Mouse (Mus musculus) ES-Bruce4 (cell line): ENCODE measurements around the gene Mylpf. TPM values are rescaled to one million over a fixed set of nuclear protein-coding genes. Genes with fewer than 3 reads are reported as not detected.

ENCODE experiments used
- H3K27ac ChIP-seq: 2 replicates; pipeline ENCODE4 v1.5.1; 2012; ENCODE audit warnings: low read length, inconsistent platforms; ENCODE audit not compliant: insufficient read depth
- H3K27me3 ChIP-seq: 2 replicates; pipeline ENCODE4 v1.6.1; 2012; ENCODE audit warnings: mild to moderate bottlenecking, low read length, inconsistent platforms; ENCODE audit not compliant: control insufficient read depth, poor library complexity, insufficient read depth, severe bottlenecking
- H3K36me3 ChIP-seq: 2 replicates; pipeline ENCODE4 v1.6.1; 2012; ENCODE audit warnings: inconsistent platforms, mild to moderate bottlenecking, low read length, moderate library complexity; ENCODE audit not compliant: control insufficient read depth, poor library complexity, insufficient read depth, severe bottlenecking
- H3K4me1 ChIP-seq: one replicate; pipeline ENCODE4 v1.8.1; 2011; ENCODE audit warnings: low read length; ENCODE audit not compliant: control insufficient read depth, insufficient read depth
- H3K4me3 ChIP-seq: 2 replicates; pipeline ENCODE4 v1.5.1; 2011; ENCODE audit warnings: low read depth, mild to moderate bottlenecking, low read length
- H3K9ac ChIP-seq: 2 replicates; pipeline ENCODE4 v1.6.1; 2012; ENCODE audit warnings: low read depth, mild to moderate bottlenecking, inconsistent platforms; ENCODE audit not compliant: poor library complexity, severe bottlenecking
- H3K9me3 ChIP-seq: replicated peaks from 2 replicates; pipeline ENCODE4 v1.6.1; 2012; ENCODE audit warnings: mild to moderate bottlenecking, low read length, inconsistent platforms; ENCODE audit not compliant: control insufficient read depth, poor library complexity, insufficient read depth, severe bottlenecking
- CTCF ChIP-seq: IDR thresholded peaks from one replicate; pipeline ENCODE4 v1.8.1; 2011; ENCODE audit warnings: low read depth, low read length
- EP300 ChIP-seq: IDR thresholded peaks from 2 replicates; pipeline ENCODE4 v1.6.1; 2011; ENCODE audit warnings: low read depth, low read length; ENCODE audit not compliant: insufficient read depth
- POLR2A ChIP-seq: IDR thresholded peaks from one replicate; pipeline ENCODE4 v1.8.1; 2011; ENCODE audit warnings: low read length; ENCODE audit not compliant: insufficient read depth
- polyA plus RNA-seq: library from polyadenylated mRNA; stranded (reverse); fragments of >200 nt; gene quantifications from 2 replicates; pipeline ENCODE4 v1.2.4, GENCODE M21; 2011; ENCODE audit warnings: low read depth; ENCODE audit not compliant: missing spikeins, insufficient read depth, insufficient read length

Mylpf gene
- polyA plus RNA-seq, 1 experiment, result 278 TPM

DNA sequence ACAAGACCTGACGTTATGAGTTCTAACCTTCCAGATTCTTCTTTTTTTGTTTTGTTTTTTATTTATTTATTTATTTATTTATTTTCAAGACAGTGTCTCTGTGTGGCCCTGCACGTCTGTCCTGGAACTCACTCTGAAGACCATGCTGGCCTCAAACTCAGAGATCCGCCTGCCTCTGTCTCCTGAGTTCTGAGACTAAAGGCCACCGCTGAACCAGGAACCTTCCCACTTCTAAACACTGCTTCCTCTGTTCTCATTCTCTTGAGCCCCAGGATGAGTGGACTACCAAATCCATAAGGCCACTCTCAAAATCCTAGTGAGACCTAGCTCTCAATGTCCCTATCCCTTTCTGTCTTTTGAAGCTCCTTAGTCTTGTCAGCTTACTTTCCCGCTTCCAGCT lies 1.2 kb downstream of the Mylpf start:
- no peak overlapping the region for H3K4me3 ChIP-seq
- H3K9ac ChIP-seq, result peak overlapping the region; percentile 59
- peaks cover 1% of the 10 kb centered on the region for H3K4me1 ChIP-seq
- no peak for TF ChIP-seq CTCF
- TF ChIP-seq POLR2A, result no peak
- TF ChIP-seq EP300, result no peak
- H3K36me3 ChIP-seq, result peaks cover 4% of the 10 kb centered on the region; the same call in 1 of the 2 replicates
- peak overlapping the region; percentile 71 for H3K27ac ChIP-seq
- no peaks in the 10 kb centered on the region for H3K27me3 ChIP-seq
- H3K9me3 ChIP-seq, result no peaks in the 10 kb centered on the region

DNA sequence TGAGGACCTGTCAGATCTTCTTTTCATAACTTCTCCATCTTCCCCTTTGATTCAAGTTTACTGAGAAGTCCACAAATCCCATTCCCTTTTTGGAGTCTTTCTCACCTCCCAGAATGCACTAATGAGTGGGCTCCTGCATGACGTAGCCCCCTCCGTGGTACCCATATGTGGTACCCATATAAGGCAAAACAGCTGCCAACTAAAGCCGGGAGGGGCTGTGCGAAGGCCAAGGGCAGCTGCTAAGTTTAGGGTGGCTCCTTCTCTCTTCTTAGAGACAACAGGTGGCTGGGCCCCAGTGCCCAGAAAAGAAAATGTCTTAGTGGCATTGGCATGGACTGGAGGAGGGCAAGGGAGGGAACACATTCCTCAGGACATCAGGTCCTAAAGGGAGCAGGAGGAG lies 1.6 kb downstream of the Mylpf start:
- H3K9me3 ChIP-seq, result no peaks in the 10 kb centered on the region
- H3K9ac ChIP-seq, result peak overlapping the region; percentile 59; the same call in 1 of the 2 replicates
- no peaks in the 10 kb centered on the region for H3K27me3 ChIP-seq
- peaks cover 4% of the 10 kb centered on the region; the same call in 1 of the 2 replicates for H3K36me3 ChIP-seq
- TF ChIP-seq CTCF (no peak), EP300 (no peak), POLR2A (no peak)
- peak overlapping the region; percentile 71 for H3K27ac ChIP-seq
- H3K4me3 ChIP-seq, result no peak overlapping the region
- peaks cover 1% of the 10 kb centered on the region for H3K4me1 ChIP-seq

DNA sequence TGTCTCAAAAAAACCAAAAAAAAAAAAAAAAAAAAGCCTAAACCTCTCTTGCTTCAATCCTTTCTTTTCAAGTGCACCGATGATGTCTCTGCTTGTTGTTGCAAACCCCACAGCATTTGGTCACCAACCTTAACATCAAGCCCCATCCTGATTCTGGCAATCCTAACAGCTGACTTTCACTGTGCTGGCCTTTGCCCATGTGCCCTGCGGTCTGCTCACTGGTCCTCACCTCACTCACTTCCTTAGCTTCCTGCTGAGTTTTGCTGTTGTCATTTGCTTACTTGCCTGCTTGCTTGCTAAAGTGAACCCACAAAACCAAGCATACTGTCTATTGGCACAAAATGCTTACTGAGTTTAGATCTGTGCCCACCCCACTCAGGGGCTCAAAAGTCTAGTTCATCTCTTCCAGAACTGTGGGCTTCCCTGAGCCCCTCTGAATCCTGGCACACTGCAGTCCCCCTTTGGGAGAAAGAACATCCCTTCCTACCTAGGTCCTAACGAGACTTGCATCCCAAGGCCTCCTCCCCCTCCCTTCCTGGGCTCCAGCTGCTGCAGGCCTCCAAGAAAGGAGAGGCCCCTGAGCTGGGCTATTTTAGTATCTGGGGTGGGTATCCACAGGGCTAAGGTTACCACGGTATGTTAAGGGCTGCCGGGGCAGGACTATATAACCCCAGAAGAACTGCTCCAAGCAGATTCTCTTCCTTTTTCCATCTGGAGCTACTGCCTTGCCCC lies 2.5 kb downstream of the Mylpf start:
- TF ChIP-seq POLR2A (no peak), EP300 (no peak), CTCF (no peak)
- Histone ChIP-seq H3K27ac (peak overlapping the region; percentile 98), H3K9ac (peak overlapping the region; percentile 34), H3K9me3 (no peaks in the 10 kb centered on the region), H3K4me3 (no peak overlapping the region), H3K36me3 (peaks cover 4% of the 10 kb centered on the region; the same call in 1 of the 2 replicates), H3K4me1 (peaks cover 1% of the 10 kb centered on the region), H3K27me3 (no peaks in the 10 kb centered on the region)

DNA sequence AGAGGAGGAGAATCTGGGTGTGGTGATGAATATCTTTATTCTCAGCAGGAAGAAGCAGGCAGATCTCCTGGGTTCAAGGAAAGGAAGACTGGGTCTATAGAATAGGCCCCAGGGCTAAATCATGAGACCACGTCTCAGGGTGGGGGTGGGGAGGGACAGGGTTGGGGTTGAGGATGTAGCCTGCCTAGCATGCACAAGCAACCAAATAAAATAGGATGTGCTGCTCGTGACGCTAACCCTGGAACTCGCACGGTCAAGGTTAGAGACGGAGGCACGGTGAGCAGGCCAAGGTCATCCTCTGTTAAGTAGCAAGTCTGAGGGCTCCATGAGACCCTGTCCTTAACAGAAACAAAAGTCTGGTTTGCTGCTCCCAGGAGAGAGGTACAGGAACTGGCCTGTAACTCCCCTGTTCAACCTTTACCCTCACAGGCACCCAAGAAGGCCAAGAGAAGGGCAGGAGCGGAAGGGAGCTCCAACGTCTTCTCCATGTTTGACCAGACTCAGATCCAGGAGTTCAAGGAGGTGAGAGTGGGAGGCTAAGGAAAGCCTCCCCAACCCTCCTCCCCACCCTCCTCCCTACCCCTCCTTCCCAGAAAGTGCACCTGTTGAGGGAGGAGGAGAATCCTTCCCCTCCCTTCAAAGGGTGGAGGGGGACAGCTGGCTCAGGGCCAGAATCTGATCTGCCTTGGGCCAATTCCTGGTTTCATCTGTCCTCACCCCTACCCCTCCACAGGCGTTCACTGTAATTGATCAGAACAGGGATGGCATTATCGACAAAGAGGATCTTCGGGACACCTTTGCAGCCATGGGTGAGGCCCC lies 4.0 kb downstream of the Mylpf start:
- H3K4me1 ChIP-seq, result peaks cover 1% of the 10 kb centered on the region
- peak overlapping the region; percentile 98 for H3K27ac ChIP-seq
- H3K27me3 ChIP-seq, result no peaks in the 10 kb centered on the region
- H3K36me3 ChIP-seq, result peaks cover 4% of the 10 kb centered on the region; the same call in 1 of the 2 replicates
- H3K9me3 ChIP-seq, result no peaks in the 10 kb centered on the region
- peak overlapping the region; percentile 61 for H3K9ac ChIP-seq
- H3K4me3 ChIP-seq, result peak overlapping the region; percentile 61
- TF ChIP-seq POLR2A (no peak), EP300 (peak; percentile 97)

DNA sequence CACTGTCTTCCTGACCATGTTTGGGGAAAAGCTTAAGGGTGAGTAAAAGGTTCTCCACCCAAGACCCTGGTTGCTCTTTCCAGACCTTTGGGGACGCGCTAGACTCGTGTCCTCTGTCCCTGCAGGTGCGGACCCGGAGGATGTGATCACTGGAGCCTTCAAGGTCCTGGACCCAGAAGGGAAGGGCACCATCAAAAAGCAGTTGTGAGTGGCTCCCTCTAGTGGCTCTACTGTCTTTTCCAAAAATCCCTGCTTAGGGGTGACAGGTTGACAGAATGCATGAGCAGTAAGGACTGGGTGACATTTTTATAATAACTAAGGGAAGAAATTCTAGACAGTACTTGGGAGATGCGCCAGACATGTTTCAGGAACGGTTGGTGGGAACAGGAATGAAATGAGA lies 4.8 kb downstream of the Mylpf start:
- peak overlapping the region; percentile 98 for H3K27ac ChIP-seq
- peaks cover 1% of the 10 kb centered on the region for H3K4me1 ChIP-seq
- H3K9ac ChIP-seq, result peak overlapping the region; percentile 61
- H3K27me3 ChIP-seq, result no peaks in the 10 kb centered on the region
- H3K36me3 ChIP-seq, result peaks cover 4% of the 10 kb centered on the region; the same call in 1 of the 2 replicates
- H3K9me3 ChIP-seq, result no peaks in the 10 kb centered on the region
- TF ChIP-seq CTCF (peak; percentile 60), EP300 (no peak), POLR2A (no peak)
- peak overlapping the region; percentile 61 for H3K4me3 ChIP-seq

DNA sequence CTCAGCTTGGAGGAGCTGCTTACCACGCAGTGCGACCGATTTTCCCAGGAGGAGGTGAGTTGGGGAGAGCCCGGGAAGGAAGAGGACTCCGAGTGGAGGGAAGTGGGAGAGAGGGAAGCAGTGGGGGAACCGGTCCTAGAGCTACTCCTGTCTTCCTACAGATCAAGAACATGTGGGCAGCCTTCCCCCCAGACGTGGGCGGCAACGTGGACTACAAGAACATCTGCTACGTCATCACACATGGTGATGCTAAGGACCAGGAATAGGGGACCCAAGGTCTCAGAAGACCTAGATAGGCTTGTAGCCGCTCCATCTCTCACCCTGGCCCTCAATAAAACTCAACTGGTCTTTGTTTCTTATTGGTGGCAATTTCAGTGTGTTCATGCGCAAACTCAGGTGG lies 5.2 kb downstream of the Mylpf start:
- Histone ChIP-seq H3K36me3 (peaks cover 4% of the 10 kb centered on the region; the same call in 1 of the 2 replicates), H3K4me3 (peak overlapping the region; percentile 24), H3K27ac (peak overlapping the region; percentile 47), H3K27me3 (no peaks in the 10 kb centered on the region), H3K9ac (peak overlapping the region; percentile 61), H3K4me1 (peaks cover 1% of the 10 kb centered on the region), H3K9me3 (no peaks in the 10 kb centered on the region)
- no peak for TF ChIP-seq CTCF
- TF ChIP-seq EP300, result no peak
- no peak for TF ChIP-seq POLR2A
